Mouse (Mus musculus): ENCODE data around the gene Vps53. TPM values are rescaled to one million over a fixed set of nuclear protein-coding genes. Genes with fewer than 3 reads are reported as not detected.
"Not testable (repeated sequence)": the region's sequence is repeated elsewhere in the genome, so short reads cannot be mapped to it uniquely, and the experiment has no call there.

The Vps53 gene
- total RNA-seq (2021) (10 to 100 TPM; 51.6 to 61.2 TPM), polyA plus RNA-seq (2012; rRNA removed) (12.9 and 20.2 TPM in 2 replicates)
- long read RNA-seq, transcript Vps53-204 (2 exons, 650 nt): minor isoform, 6 of 32 reads
- long read RNA-seq, transcript Vps53-201 (22 exons, 2,833 nt): major isoform, 17 of 32 reads
- long read RNA-seq, partial matches to known transcripts: 2 of 32 reads
- long read RNA-seq, other reads (novel, unspliced or antisense): 6 of 32 reads

GRCm38 (mm10) chr11:76179495-76180145, at the start of gene Vps53, which contains the start of gene Fam57a:
Gene Vps53, minus strand, starts transcription at chr11:76179647.
Gene Fam57a, plus strand, starts transcription at chr11:76179671.
- peak; percentile 94 for DNase-seq

GRCm38 (mm10) chr11:76225051-76225450, 45.6 kb upstream of the Vps53 start:
- no peak for DNase-seq

- no peak for DNase-seq
Measured at GRCm38 (mm10) chr11:76224631-76225030, 45.2 kb upstream of the Vps53 start.

- peak; percentile 98 for DNase-seq
Measured at GRCm38 (mm10) chr11:76217390-76217800, 37.9 kb upstream of the Vps53 start, which contains the start of the genes Dbil5 and Gemin4. Gene Dbil5, plus strand, starts transcription at chr11:76217608. Gene Gemin4, minus strand, starts transcription at chr11:76217664.

DNA sequence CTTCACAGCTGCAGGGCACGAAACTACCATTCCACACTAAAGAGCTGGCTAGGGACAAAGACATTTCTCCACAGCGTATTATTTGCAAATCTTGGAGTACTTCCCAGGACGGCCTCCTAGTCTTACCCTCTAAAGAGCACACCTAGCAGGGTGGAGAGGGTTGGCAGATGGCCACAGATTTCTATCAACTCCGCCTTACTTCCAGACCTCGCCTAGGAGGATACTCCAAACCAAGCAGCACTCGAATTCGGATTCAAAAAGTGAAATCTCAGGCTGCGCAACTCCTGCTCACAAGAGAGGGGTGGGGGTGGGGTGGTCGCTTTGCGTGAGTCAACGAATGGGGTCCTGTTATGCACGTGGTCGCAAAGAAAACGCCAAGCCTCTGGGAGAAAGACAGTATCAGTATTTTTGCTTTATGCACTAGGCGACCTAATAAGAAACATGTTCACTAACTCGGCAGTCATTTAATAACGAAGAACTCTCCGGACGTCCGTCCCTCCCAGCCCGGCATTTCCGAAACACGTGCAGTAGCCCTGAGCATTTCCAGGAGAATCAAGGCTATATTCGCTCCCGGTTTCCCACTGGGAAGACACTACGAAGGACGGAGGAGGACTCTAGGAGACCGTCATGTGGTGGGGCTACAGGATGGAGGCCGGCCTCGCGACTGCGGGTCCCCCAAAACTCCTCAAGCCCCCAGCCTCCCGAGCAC, 37.4 kb upstream of the Vps53 start:
- peak; percentile 43 for DNase-seq

DNA sequence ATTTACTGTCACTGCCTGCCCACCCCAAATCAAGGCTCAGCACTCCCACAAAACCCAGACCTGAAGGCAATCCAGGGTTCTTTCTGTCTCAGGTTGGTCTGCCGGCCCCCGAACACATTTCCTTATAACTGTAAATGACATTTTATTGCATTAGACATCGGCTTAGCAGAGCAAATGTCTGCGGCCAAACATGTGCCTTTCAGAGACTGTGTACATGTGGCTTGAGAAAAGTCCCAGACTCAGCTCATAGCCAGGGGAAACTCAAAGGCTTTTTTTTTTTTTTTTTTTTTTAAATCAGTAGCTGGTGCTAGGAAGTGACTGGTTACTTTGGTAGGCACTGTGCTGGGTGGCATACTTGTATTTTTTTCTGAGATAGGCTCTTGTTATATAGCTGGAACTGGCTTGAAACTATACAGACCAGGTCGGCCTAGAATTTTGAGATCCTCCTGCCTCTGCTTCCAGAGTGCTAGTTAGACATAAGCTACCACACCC, 36.6 kb upstream of the Vps53 start:
- no peak for DNase-seq

DNA sequence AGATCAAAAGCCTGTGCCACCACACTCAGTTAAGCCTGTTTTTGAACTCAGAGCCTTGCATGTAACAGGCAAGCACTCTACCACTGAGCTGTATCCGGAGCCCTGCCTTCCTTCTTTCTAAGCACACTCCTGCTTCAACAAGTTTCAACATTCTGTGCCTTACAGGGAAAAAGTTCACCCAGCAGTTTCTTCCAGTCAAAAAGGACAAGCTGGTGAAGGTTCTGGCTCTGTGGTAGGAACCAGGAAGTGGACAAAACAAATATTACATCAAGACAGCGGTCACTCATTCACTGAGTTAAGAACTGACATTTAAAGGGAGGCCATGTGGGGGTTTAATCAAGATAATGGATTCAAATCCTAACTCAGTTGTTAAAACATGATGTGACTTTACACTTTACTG, 35.6 kb upstream of the Vps53 start:
- no peak for DNase-seq

GRCm38 (mm10) chr11:76213841-76214240, 34.4 kb upstream of the Vps53 start:
- no peak for DNase-seq

DNA sequence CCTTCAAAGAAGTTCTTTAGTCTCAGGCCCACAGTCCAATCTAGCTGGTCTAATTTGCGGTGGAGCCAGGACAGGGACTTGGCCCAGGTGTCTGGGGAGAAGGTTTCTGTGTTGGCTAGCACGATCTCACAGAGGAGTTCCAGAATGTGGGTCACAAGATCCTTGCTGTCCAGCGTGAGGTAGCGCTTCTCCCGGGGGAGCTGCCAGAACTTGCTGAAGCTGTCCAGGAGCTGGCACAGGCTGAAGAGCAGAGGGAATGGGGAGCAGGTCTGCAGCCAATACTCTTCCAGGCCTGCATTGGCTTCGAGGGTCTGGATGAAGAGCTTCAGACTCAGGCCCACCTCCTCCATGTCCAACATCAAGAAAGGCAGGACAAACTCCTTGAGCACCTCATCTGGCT, 32.1 kb upstream of the Vps53 start:
- not testable (repeated sequence) for DNase-seq

- DNase-seq: no peak
Measured at GRCm38 (mm10) chr11:76210228-76210985, 31.0 kb upstream of the Vps53 start.

DNA sequence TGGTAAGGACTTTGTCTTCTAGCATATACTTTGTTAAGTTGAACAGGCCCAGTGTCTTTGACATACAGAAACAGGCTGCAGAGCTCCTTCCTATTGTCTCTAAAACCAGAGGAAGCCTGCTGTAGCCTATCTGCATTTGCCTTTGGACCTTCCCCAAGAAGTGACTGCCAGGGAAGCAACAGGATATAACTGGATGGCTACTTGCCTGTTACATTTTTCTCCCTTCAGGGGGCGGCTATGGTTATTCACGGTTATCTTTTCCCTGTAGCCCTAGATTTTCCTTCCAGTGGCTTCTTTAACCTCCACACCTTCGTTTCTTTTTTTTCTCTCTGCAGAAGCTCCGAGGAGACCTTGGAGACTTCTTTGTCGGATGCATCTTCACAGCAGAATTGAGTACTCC, 27.3 kb upstream of the Vps53 start:
- no peak for DNase-seq

- DNase-seq: peak; percentile 95
Measured at GRCm38 (mm10) chr11:76201761-76202674, 22.6 kb upstream of the Vps53 start.

- no peak for DNase-seq
Measured at GRCm38 (mm10) chr11:76196977-76197469, 17.6 kb upstream of the Vps53 start.

DNA sequence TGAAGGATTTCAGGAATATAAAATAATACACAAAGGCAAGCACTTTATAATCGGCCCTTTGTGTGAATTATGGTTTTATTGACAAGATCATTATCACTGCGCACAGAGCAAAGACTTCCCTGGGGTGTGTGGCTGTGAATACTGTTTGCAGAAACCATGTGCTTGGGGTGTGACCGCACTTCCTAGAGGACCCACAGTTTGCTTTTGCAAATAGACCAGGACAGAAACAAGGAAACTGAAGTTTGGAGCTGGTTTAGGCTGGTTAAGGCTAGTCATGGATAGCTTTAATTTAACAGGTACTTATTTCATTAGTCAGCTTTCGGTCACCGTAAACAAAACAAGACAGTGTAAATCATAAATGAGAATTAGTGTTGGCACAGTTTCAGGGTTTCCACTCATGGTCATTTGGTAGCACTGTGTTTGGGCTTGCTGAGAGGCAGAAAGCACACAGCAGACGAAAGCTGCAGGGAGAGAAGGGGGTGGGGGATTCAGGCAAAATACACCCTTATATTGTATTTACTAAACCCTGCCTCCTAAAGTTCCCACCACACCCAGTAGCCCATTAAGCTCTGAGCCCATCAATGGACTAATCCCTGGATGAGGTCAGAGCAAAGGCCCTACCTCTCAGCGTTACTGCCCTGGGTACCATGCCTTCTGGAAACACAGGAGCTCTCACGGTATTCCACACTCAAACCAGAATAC, 17.0 kb upstream of the Vps53 start:
- peak; percentile 19 for DNase-seq

DNA sequence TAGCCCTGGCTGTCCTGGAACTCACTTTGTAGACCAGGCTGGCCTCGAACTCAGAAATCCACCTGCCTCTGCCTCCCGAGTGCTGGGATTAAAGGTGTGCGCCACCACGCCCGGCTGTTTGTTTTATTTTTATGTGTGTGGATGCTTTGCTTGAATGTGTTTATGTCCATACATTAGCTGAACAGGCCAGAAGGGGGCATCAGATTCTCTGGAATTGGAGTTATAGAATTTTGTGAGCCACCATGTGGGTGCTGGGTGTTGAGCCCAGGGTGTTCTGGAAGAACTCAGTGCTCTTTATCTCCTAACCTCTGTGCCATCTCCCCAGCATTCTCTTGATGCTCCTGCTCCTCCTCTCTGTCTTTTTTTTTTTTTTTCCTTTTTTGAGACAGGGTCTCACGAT, 7.5 kb upstream of the Vps53 start:
- DNase-seq: no peak

GRCm38 (mm10) chr11:76183745-76184144, 4.3 kb upstream of the Vps53 start:
- DNase-seq: no peak

DNA sequence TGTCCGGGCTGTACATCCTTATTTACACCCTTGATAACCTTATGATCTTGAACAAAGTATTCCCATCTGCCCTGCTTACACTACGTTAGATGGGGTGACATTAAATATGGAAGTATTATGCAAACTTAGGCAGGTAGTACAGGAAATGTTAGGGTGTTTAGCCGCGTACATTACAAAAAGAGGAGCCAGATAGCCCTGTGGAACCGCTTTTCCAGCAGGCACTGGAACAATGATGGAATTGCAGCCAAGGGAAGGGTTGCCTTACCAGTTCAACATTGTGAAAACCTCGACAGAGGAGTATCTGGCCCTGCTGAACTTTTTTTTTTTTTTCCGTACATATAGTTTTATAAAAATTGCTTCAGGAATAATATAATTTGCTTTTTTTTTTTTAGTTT, 696 bp upstream of the Vps53 start:
- DNase-seq: no peak

GRCm38 (mm10) chr11:76178726-76179494, 537 bp downstream of the Vps53 start:
- DNase-seq: peak; percentile 47

DNA sequence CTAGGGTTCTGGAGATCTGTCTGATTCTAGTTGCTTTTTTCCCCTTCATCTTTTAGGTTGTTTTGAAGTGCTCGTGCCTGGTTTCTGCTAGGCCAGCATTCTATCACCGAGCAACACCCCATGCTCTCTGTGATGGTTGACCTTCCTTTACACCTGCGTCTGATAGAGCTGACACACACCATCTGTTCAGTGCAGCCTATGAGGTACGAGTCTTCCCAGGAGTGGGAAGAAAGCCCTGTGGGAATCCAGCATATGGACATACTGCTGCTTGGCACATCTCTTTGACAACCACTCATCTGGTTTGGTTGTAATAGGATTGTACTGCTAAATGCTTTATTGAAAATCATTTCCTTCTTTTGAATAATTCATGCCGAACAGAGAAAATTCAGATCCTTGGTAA, 9.2 kb downstream of the Vps53 start:
- DNase-seq: no peak
